In the genomic region with DNA sequence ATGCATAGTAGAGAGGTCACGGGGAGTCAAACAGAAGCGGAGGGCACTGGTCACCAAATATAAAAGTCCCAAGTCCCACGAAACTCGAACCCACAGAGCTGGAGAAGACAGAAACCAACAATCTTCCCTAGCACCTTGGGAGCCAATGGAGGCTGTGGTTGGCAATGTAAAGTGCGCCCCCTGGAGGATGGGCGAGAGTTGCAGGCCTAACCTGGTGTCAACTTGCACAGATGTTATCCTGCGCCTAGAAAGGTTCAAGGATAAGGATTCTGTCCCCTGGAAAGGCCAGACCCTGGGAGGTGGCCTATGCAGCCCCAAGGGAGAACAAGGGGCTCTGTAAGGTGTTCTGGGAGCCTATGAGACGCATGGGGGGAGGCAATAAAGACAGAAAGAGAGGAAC, we compare ENCODE assay signal across 7 mouse cellular contexts. TPM values are rescaled to one million over a fixed set of nuclear protein-coding genes. Genes with fewer than 3 reads are reported as not detected.
A peak's percentile ranks its signal among the peaks of the same experiment; 100 is the strongest.
DNase-seq lines count a peak whose midpoint lies in the region; ATAC-seq and TF ChIP-seq lines count a peak whose summit lies in the region.

No protein-coding gene starts in this region.

- no peak for ATAC-seq in embryonic facial prominence, embryonic 14.5 days (ENCODE audit: low read depth)

- TF ChIP-seq RAD21 in CH12.LX (IDR thresholded peaks at IDR 0.05; ENCODE audit: low read depth, low read length) = peak; percentile 54

- 73% methylated on average over 8 of the region's 8 CpGs for WGBS in embryonic facial prominence, embryonic 14.5 days
- 32% methylated on average over 8 of the region's 8 CpGs for WGBS in spleen, adult 2 months

- no peaks in the 10 kb centered on the region for H3K79me2 ChIP-seq in CH12.LX (replicated peaks; ENCODE audit: control insufficient read depth, extremely low read depth, insufficient read depth, poor library complexity, severe bottlenecking)

- peak; percentile 73 to 90 for TF ChIP-seq CTCF in CH12.LX (conservative IDR thresholded peaks at IDR 0.05 in 1 of 2, IDR thresholded peaks at IDR 0.05 in 1 of 2; ENCODE audit: low read depth in 2 of 2, low read length in 2 of 2)
- TF ChIP-seq CTCF in spleen, adult 2 months (IDR thresholded peaks at IDR 0.05; ENCODE audit: extremely low read depth, insufficient read depth, insufficient read length, insufficient replicate concordance) = peak; percentile 88; the same call in 1 of the 2 replicates

- TF ChIP-seq EP300 in CH12.LX (IDR thresholded peaks at IDR 0.05; ENCODE audit: low read length) = no peak

- no peak overlapping the region for H3K4me3 ChIP-seq in CH12.LX (replicated peaks in 1 of 3; ENCODE audit: low read depth in 2 of 3, low read length in 2 of 3, poor library complexity in 1 of 3)
- no peak overlapping the region for H3K4me3 ChIP-seq in embryonic facial prominence, embryonic 14.5 days (ENCODE audit: low read depth, low read length)
- no peak overlapping the region for H3K4me3 ChIP-seq in spleen, adult 2 months (ENCODE audit: extremely low read depth, insufficient read depth, insufficient read length)

- intact Hi-C loops in heart, postnatal 14 days (cut with DNase I) = no loop called here

- H3K9ac ChIP-seq in CH12.LX (ENCODE audit: insufficient read depth, low read depth) = no peak overlapping the region
- no peak overlapping the region for H3K9ac ChIP-seq in embryonic facial prominence, embryonic 14.5 days (ENCODE audit: low read depth, low read length)

- H3K27me3 ChIP-seq in CH12.LX (replicated peaks) = no peaks in the 10 kb centered on the region
- no peaks in the 10 kb centered on the region for H3K27me3 ChIP-seq in embryonic facial prominence, embryonic 14.5 days (replicated peaks; ENCODE audit: control insufficient read depth, insufficient read depth, low read length)
- no peaks in the 10 kb centered on the region for H3K27me3 ChIP-seq in spleen, adult 2 months (ENCODE audit: control insufficient read depth, insufficient read depth, low read length)

- no peak for TF ChIP-seq POLR2A in CH12.LX (IDR thresholded peaks at IDR 0.05; ENCODE audit: low read depth, low read length)
- TF ChIP-seq POLR2A in spleen, adult 2 months (IDR thresholded peaks at IDR 0.05; ENCODE audit: low read depth, low read length) = no peak

- no peak overlapping the region for H3K4me2 ChIP-seq in CH12.LX (ENCODE audit: insufficient read depth, low read depth, poor library complexity, severe bottlenecking)
- peak overlapping the region; percentile 16; the same call in 1 of the 2 replicates for H3K4me2 ChIP-seq in embryonic facial prominence, embryonic 14.5 days (ENCODE audit: low read depth, low read length)

- in situ Hi-C loops in CH12.LX (cut with MboI; ENCODE audit: low pct_ligation_motif_present, low pct_unique_long_range_greater_than_20kb, low sequenced_read_pairs) = no loop called here

- peaks cover 0 to 62% of the 10 kb centered on the region in 2 experiments for H3K36me3 ChIP-seq in CH12.LX (replicated peaks in 1 of 2; ENCODE audit: control insufficient read depth in 1 of 2, insufficient read depth in 1 of 2, low read length in 1 of 2)
- peaks cover 6% of the 10 kb centered on the region; the same call in 1 of the 2 replicates for H3K36me3 ChIP-seq in embryonic facial prominence, embryonic 14.5 days (ENCODE audit: control insufficient read depth, insufficient read depth, low read length)
- peaks cover 9% of the 10 kb centered on the region for H3K36me3 ChIP-seq in spleen, adult 2 months (ENCODE audit: control insufficient read depth, insufficient read depth, low read length)

- DNase-seq in CH12.LX (ENCODE audit: extremely low read depth) = peak; percentile 58
- peak; percentile 64 to 79 for DNase-seq in adrenal gland, adult 18-20 months (ENCODE audit: low spot score in 2 of 2)
- no peak for DNase-seq in embryonic facial prominence, embryonic 14.5 days (ENCODE audit: low spot score)
- DNase-seq in heart, postnatal 14 days = peak; percentile 70 to 78
- DNase-seq in layer of hippocampus, postnatal 25 days (ENCODE audit: extremely low spot score in 1 of 2, low spot score in 1 of 2) = peak; percentile 46 to 73
- peak; percentile 77 for DNase-seq in lung, postnatal 14 days
- peak; percentile 40 to 72 for DNase-seq in spleen, adult 2 months (ENCODE audit: low read depth in 1 of 2, low spot score in 2 of 2)

- dilution Hi-C loops in CH12.LX (cut with MboI; ENCODE audit: extremely low pct_ligation_motif_present, extremely low pct_unique_long_range_greater_than_20kb, low sequenced_read_pairs) = no loop called here

- no peak overlapping the region for H3K27ac ChIP-seq in CH12.LX (ENCODE audit: insufficient read depth, low read depth)
- H3K27ac ChIP-seq in embryonic facial prominence, embryonic 14.5 days (replicated peaks; ENCODE audit: low read depth, low read length) = peak overlapping the region; percentile 79; the same call in 1 of the 2 replicates
- H3K27ac ChIP-seq in spleen, adult 2 months (ENCODE audit: insufficient read depth, low read length) = peak overlapping the region; percentile 12; the same call in 1 of the 2 replicates

- peaks cover 4 to 25% of the 10 kb centered on the region in 2 experiments; a peak in 2 of 4 replicates for H3K4me1 ChIP-seq in CH12.LX (ENCODE audit: control insufficient read depth in 1 of 2, insufficient read depth in 2 of 2)
- H3K4me1 ChIP-seq in embryonic facial prominence, embryonic 14.5 days (ENCODE audit: control insufficient read depth, insufficient read depth, low read length) = peaks cover 7% of the 10 kb centered on the region
- H3K4me1 ChIP-seq in spleen, adult 2 months (ENCODE audit: control insufficient read depth, insufficient read depth, insufficient read length) = peaks cover 16% of the 10 kb centered on the region; the same call in 1 of the 2 replicates

- H3K9me3 ChIP-seq in CH12.LX (replicated peaks; ENCODE audit: low read length) = no peaks in the 10 kb centered on the region
- no peaks in the 10 kb centered on the region for H3K9me3 ChIP-seq in embryonic facial prominence, embryonic 14.5 days (ENCODE audit: control insufficient read depth, low read length)

TF ChIP-seq in CH12.LX, 34 proteins besides CTCF, POLR2A, EP300 and RAD21:
- TF ChIP-seq SMC3 (IDR thresholded peaks at IDR 0.05; ENCODE audit: low read depth, low read length) = peak; percentile 39
- no peak for TF ChIP-seq UBTF (IDR thresholded peaks at IDR 0.05; ENCODE audit: low read depth, low read length)

RNA-seq across cellular contexts. Expression of gene P2rx4, which starts 24.0 kb away (rescaled TPM):
- 8.2 and 11.0 TPM in 2 replicates for total RNA-seq in CH12.LX (2012; rRNA removed)
- total RNA-seq in CH12.LX (2014; rRNA removed) = 7.9 and 9.1 TPM in 2 replicates
- 15.0 and 16.7 TPM in 2 replicates for polyA plus RNA-seq in CH12.LX (2012; ENCODE audit: insufficient read length, low read depth)
- 10 to 100 TPM; 36.2 to 41.3 TPM for total RNA-seq in adrenal gland, adult 18-20 months (2021)
- polyA plus RNA-seq in embryonic facial prominence, embryonic 14.5 days (2014; fragmentation: Nextera tagmentation; extraction: Ambion mirVana) = 20.1 and 22.2 TPM in 2 replicates
- total RNA-seq in heart, postnatal 14 days (2021) = 10 to 100 TPM; 13.5 to 14.1 TPM
- total RNA-seq in layer of hippocampus, postnatal 25 days (2021) = 10 to 100 TPM; 11.4 to 15.0 TPM
- 58.3 and 59.2 TPM in 2 replicates for polyA plus RNA-seq in spleen, adult 2 months (2012; rRNA removed)

RNA-seq across cellular contexts. Expression of gene Camkk2, which starts 47.9 kb away (rescaled TPM):
- total RNA-seq in CH12.LX (2012; rRNA removed) (12.3 and 13.5 TPM in 2 replicates), CH12.LX (2014; rRNA removed) (8.6 TPM in 2 replicates)
- 9.4 and 12.7 TPM in 2 replicates for polyA plus RNA-seq in CH12.LX (2012; ENCODE audit: insufficient read length, low read depth)
- 10 to 100 TPM; 26.7 to 36.4 TPM for total RNA-seq in adrenal gland, adult 18-20 months (2021)
- polyA plus RNA-seq in embryonic facial prominence, embryonic 14.5 days (2014; fragmentation: Nextera tagmentation; extraction: Ambion mirVana) = 27.7 and 28.4 TPM in 2 replicates
- 10 to 100 TPM; 11.4 to 11.7 TPM for total RNA-seq in heart, postnatal 14 days (2021)
- total RNA-seq in layer of hippocampus, postnatal 25 days (2021) = 100 to 1,000 TPM; 110 to 127 TPM
- polyA plus RNA-seq in spleen, adult 2 months (2012; rRNA removed) = 21.2 and 28.3 TPM in 2 replicates
